Mouse (Mus musculus): ENCODE data around the gene Ttll5.

Gene Ttll5

DNA sequence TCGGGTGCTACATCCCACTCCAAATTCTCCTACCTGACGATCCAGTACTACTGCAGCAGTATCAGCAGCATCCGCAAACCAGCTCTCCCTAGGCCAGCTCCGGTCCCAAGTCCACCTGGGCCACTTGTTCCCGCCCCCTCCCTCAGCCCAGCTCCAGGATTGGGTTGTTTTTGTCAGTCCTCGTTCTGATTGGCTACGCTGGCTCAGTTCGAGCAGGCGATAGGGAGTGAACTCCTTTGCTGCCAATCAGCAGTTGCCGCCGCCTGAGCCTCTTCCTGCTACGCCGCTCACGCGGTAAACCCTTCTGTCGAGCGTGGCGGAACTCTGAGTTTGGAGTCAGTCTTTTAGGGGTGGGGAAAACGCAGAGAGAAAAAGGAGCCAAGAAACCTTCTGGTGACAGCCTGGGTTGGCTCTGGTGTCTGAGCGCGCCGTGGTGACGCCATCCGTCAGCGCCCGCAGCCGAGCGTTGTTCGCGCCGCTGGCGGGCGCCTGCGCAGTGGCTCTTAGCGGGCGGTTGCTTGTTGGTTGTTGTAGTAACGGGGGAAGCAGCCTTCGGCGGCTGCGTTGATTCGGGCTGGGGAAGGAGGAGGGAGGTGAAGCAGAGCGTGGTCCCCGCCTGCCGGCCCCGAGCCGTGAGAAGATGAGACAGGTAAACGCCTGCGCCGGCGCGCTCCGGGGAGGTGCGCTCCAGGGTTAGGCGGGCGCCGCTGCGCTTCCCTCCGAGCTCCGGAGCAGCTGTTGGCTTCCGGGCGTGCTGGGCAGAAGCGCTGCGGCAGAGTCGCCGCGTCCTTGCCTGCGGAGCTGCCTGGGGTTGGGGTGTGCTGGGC is at the start of gene Ttll5, which contains the start of gene Erg28:
TSS of gene Ttll5 (plus strand) at position 222 of the 827 bp plus-strand sequence.
TSS of gene Erg28 (minus strand) at position 113 of the 827 bp plus-strand sequence.
- DNase-seq (ENCODE audit: low spot score in 2 of 2), result peak; percentile 84 to 95

DNA sequence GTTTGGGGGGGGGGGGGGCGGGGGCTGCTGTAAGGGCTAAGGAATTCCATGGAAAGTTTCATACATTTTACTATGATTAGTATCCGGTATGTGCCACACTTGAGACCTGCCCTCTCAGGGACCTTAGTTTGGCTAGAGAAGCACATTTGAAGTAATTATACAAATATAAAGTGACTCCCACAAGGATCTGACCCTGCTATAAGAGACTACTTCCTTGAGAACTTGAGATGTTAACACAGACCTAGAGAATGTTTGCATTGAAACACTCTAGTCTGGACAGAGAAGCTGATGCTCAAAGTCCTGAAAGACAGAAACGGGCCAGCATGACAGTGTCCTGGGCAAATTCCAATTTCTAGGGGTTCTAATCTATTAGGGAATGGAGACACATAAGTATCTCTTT is 45.5 kb upstream of the Ttll5 start:
- DNase-seq (ENCODE audit: low spot score in 2 of 2), result no peak

DNA sequence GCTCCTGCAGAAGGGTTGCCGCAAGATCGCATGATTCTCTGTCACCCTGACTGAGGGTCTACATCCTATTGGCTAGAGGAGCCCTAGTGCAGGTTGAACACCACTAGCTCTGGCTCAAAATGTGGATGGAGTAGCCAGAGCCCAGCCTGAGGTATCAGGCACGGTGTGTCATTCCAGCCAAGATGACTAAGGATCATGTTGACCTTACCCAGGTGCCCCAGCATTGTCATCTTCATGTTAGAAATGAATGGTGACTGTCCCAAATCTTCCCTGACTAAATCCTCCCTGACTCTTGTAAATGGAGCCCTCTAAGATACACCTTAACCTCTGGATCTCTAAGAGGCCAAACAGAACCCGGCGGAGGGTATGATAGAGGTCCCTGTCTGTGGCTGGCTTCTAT is 44.8 kb upstream of the Ttll5 start:
- no peak for DNase-seq (ENCODE audit: low spot score in 2 of 2)

DNA sequence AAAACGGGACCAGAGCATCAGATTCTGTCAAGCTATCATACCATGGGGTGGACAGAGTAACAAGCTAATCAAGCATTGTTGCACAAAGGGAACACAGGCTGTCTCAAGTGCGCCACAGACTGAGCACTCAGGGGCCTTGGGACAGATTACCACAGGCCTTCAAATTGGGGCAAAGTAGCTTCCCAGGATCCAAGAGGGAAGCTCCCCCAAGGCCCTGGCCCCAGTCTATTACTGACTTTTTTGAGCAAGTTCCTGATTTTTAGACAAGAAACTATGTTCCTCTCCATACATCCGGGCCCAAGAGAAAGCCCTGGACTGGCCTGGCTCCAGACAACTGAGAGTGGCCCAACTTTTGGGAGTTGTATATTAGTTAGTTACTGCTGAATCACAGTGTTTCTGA is 42.9 kb upstream of the Ttll5 start:
- DNase-seq (ENCODE audit: low spot score in 2 of 2), result no peak

DNA sequence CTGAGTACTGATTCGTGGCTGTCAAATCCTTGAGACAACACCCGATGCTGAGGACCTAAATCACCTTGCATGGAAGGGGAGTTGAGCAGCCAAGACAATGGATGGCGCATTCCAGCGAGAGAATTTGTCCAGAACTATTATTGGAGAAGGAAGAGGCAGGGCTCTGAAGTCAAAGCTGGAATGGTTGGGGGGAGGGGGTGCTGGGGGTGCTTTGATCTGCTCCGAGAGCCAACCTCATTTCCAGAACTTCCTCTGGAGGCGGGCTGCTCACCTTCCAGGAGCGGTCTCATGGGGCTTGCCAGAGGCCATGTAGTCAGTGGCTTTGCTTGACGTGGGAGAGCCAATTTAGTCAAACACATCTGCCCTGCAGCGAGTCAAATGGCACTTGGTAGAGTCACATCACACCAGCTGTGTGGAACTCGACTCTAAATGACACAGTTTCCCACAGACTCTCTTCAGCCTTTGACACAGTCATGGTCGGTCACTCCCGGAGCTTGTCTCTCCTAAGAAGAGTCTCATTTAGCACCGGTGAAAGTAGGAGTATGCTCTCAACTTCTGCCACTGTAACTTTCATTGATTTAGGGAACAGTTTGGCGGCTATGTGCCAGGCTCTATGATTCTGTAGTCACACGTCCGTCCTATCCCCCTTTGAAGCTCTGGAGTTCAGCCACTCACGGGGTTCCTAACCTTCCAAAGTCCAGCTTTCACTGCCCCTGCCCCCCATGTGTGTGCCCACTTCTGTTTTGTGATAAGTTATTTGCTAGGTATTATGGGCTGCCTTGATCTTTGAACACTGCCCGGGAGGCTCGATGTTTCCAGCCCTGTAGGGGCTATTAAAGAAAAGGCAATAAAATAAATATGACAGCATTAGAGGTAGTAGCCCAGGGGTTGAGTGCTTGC is 39.3 kb upstream of the Ttll5 start:
- no peak for DNase-seq (ENCODE audit: low spot score in 2 of 2)

DNA sequence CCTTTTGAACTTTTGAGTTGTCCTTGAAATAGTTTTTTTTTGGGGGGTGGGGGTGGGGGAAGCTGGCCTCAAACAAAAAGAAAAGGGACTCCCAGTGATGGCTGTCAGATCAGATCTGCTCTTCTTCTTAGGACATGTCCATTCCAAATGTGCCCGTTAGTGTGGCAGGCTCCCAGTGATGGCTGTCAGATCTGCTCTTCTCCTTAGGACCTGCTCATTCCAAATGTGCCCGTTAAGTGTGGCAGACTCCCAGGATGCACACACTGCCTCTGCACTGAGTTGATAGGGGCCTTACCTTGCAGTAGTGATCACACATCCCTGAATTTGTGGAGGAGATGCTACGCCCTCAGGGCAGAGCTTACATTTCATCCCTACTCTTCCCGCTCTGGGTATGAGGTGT is 32.3 kb upstream of the Ttll5 start:
- DNase-seq (ENCODE audit: low spot score in 2 of 2), result no peak

DNA sequence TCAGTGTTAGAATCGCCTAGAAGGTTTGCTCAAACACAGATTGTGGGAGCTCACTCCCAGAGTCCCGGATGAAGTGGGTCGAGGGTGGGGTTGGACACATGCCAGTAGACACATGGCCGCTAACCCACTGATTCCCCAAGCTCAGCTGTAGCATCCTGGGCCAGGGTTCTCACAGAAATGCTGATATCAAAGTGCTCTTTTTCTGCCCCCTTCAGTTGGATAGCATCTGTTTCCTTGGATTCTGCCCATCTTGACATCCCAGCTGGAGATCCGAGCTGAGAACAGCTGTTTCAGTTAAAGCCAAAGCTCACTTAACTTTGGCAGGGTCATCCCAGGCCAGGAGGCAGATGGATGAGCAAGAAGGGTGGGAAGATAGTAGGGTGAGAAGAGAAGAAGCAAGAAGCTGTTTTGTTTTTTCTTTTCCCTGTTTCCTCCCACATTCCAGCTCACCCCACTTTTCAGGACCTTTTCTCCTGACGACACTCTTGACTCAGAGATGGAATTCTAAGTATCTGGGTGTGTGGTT is 31.6 kb upstream of the Ttll5 start:
- DNase-seq (ENCODE audit: low spot score in 2 of 2), result peak in 1 of 2 experiments; percentile 57

DNA sequence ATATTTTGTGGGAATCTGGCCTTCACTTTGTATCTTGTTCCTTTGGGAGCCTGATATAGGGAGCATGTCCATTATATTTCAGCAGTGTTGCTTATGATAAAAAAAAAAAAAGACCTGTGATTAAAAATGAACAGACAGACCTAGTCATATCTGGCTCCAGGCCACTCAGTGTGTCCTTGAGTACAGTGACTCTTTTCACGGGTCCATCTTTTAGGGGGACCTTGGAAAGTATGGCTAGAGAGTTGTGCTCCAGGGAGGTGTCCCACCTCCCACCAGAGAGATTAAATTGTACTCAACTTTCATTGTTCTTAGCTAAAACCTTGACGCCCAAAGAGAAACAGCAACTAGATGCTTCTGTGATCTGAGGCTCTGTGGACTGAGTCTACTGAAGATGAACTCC is 30.4 kb upstream of the Ttll5 start:
- DNase-seq (ENCODE audit: low spot score in 2 of 2), result no peak

DNA sequence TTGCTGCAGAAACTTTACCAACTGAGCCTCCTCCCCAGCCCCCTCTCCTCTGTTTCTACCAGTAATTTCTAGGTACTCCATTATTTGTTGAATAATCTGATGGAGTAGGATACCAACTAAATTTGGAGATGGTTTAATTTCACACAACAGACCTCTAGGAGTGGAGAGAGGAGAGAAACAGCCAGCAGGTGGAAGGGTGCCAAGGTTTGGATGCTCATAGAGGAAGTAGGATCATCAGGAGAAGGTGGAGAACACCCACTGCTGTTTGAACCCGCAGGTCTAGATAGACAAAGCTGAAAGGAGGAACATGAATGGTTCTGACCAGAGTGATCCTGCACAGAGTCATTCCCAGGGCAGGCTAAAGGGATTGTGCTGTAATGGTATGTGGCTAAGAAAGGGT is 28.9 kb upstream of the Ttll5 start:
- DNase-seq (ENCODE audit: low spot score in 2 of 2), result no peak

DNA sequence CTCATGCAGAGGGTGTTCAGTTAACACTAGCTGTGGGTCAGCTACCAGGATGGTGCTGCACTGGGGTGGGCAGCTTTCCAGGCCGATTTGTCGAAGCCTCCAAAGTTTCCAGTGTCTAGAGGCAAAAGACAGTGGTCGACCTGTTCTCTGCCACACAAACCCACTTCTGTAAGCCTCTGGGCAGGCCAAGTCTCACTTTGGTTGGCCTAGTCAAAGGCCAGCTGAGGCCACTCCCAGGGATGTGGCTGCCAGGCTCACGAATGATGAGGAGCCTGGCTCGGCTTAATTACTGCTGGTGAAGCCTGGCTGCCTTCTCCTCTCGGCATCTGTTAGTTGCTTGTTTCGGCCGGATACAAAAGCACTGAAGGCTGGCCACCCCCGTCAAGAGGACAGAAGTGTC is 24.4 kb upstream of the Ttll5 start:
- peak in 1 of 2 experiments; percentile 25 for DNase-seq (ENCODE audit: low spot score in 2 of 2)

DNA sequence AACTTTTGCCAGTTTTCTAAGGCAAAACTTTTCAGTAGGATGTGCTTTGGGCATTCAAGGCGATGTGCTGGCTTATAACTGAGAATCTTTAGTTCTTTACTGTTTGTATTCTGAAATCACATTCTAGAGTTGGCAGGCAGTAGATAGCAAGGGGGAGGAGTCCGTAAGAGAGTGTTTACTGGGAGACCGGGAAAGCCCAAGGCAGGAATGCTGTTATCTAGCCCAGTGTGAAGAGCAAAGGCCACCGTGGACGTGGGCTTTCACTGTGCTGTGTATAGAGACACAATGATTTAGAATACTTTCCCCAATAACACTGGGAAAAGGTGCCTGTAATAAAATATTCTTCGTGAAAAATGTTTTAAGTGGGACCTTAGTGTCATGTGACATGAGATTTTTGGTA is 14.7 kb upstream of the Ttll5 start:
- DNase-seq (ENCODE audit: low spot score in 2 of 2), result no peak

DNA sequence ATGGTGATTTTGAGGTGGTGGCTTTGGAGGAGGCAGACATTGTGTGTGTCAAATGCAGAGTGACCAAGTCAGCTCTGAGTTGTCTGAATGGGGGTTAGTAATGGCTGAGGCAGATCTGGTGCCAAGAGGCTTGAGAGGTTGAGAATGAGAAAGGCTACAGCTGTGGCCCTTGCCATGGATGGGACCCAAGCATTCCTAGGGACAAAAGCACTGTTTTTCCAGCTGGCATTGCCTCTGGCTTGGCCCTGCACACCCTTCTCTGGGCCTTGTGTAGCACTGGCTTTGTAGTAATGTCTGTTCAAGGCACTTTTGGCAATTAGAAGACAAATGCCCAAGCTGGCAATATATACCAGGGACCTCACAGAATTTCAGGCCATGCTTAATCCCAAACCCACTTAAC is 13.5 kb upstream of the Ttll5 start:
- no peak for DNase-seq (ENCODE audit: low spot score in 2 of 2)

DNA sequence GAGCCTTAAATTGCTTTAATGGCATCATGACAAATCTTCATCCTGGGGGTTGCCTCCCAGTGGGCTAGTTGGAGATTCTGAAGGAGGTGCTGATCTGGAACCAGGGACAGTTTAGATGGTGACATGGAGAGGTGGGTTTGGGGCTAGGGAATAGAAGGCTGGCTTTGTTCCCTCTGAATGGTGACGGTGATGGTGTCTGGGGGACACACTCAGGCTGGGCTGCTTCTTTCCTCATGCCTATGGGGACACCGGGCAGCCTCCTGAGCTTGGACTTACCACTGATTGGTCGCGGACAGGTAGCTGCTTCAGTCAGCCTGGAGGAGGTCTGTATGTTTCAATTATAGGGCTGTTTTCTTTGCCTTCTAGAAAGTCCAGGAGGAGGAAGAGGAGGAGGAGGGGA is 12.8 kb upstream of the Ttll5 start:
- no peak for DNase-seq (ENCODE audit: low spot score in 2 of 2)

DNA sequence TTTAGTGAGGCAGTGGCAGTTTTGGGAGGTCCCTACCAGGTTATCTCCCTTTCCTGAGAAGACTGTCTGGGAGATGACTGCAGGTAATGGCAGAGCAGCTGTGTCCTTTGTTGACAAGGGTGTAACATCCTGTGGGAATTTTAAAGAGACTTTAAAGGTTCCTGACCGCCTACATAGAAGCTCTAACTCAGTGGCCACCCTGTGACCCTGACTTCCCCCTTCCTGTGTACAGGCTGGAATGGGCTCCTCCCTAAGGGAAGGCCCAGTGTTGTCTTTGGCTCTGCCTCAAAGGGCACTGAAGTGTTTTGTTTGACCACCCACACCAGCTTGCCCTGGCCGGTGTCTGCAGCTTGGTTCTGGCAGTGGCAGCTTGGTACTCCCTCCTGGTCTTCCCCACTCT is 10.9 kb upstream of the Ttll5 start:
- no peak for DNase-seq (ENCODE audit: low spot score in 2 of 2)

DNA sequence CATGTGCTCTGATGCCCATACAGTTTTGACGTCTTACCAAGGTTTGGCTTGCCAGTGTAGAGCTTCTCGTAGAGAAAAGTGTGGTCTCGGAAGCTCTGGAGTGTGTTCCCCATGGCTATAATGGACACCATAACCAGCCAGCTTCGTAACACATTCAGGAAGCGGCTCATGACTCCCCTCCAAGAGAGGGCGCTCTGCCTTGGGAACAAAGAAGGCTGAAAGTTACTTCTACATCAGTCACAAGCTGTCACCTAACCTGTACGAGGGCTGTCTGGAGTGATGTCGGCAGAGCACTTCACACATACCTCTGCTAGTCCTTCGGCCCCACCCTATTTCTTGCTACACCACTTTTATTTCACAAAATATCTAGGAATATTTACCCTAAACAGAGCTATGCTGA is 2.4 kb upstream of the Ttll5 start:
- DNase-seq (ENCODE audit: low spot score in 2 of 2), result no peak

DNA sequence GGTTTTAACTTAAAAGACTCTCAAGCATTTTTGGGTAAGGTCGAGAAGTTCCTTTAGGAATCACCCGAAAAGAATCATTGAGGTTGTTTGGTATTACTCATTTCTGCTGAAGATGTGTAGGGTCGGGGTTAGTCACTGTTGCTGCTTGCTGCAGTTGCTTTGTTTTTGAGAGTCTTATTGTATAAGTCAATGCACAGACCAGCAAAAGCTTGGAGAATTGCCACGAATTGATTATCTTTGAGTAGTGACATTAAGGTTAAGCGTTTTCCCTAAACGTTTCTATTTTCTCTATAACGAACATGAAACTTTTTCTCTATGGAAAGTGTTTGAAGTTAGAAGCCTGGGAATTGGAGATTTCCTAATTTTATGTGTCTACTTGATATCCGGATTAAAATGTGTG is 902 bp downstream of the Ttll5 start:
- no peak for DNase-seq (ENCODE audit: low spot score in 2 of 2)

DNA sequence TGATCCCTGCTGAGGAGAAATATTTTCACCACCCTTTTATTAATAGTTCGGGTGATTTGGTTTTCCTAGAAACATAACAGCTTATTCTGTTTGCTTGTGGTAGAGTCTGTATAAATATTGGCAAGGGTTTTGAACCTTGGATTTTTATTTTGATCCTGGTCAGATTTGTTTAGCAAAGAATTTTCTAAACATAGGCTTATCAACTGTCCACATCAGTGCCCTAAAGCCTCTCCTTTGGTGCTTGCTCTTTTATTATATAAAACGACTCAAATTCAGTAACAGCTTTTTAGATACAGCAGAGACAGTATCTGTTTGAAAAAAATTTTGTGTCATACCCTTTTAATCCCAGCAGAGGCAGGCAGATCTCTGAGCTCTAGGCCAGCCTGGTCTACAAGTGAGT is 1.4 kb downstream of the Ttll5 start:
- no peak for DNase-seq (ENCODE audit: low spot score in 2 of 2)

DNA sequence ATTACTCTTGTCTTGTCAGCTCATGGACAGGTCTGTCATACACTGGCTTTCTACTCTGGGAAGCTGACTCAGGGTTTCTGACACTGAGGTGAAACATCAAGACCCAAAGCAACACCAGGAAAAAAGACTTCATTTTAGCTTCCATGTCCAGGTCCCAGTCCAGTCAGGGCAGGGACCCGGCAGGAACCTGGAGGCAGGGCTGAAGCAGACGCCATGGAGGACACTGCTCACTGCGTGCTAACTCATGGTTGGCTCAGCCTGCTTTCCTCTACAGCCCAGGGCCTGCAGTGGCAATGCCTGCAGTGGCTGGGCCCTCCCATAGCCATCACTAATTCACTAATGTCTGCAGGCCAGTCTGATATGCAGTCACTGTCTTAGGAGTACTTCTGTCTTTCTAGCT is 4.4 kb downstream of the Ttll5 start:
- no peak for DNase-seq (ENCODE audit: low spot score in 2 of 2)

DNA sequence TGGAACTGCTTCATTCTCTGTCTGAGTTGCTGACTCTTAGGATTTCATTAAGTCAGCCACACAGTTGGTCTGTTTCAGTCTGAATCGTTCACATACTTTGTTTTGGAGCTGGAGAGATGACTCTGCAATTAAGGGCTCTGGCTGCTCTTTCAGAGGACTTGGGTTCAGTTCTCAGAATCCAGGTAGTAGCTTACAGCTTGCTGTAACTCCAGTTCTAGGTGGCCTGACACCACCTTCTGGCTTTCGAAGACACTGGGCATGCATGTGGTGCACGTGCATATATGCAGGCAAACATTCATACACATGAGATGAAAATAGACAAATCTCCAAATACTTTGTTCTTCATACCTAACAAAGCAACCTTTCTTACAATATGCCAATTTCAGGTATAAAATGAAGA is 5.4 kb downstream of the Ttll5 start:
- DNase-seq (ENCODE audit: low spot score in 2 of 2), result no peak

DNA sequence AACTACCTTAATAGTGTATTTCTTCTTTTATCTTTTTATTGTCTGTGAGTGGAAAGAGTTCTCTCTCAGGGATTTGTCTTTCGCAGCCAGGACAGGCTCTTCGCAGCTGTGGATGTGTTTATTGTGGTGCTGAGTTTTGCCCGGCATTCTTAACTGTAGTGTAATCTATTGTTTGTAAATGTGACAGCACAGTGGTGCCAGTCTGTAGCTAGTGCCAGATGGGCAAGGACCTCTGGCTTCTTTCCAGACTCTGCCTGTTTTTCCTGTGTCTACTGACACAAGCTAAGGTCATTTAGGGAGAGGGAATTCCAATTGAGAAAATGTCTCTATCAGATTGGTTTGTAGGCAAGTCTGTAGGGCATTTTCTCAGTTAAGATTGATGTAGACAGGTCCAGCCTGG is 6.2 kb downstream of the Ttll5 start:
- no peak for DNase-seq (ENCODE audit: low spot score in 2 of 2)

DNA sequence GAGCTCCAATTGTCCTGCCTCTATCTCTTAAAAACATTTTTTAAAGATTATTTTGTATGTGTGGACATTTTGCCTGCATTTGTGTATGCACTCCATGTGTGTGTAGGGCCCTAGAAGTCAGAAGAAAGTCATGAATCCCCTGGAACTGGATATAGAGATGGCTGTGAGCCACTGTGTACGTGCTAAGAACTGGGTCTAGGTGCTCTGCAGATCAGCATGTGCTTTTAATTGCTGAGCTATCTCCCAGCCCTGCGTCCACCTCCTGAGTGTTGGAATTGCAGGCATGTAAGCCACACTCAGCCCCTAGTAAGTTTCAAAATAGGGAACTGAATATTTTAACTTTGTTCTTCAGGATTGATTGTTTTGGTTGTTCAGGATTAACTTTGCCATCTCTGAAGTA is 10.1 kb downstream of the Ttll5 start:
- DNase-seq (ENCODE audit: low spot score in 2 of 2), result no peak

DNA sequence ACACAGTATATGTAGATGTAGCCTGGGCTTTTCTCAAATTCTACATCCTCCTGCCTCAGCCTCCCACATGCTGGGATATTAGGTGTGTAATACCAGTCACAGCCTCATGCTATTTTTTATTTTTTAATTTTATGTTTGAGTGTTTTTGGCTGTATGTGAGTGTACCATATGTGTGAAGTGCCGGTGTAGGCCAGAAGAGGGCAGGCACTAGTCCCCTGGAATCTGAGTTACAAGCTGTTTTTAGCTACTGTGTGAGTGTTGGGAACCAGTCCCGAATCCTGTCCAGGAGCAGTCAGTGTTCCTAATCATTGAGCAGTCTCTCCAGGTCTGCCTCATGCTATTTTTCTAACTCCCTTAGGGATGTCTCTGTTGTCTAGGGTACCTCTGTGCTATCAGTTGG is 13.3 kb downstream of the Ttll5 start:
- DNase-seq (ENCODE audit: low spot score in 2 of 2), result no peak

Data from cerebellum, postnatal 4 days (tissue).